Mouse (Mus musculus): ENCODE measurements around the gene Parp6. TPM values are rescaled to one million over a fixed set of nuclear protein-coding genes. Genes with fewer than 3 reads are reported as not detected.
A peak's percentile ranks its signal among the peaks of the same experiment; 100 is the strongest.

Gene Parp6
- polyA plus RNA-seq, 1 experiment from 2014 or later = 153 TPM

DNA sequence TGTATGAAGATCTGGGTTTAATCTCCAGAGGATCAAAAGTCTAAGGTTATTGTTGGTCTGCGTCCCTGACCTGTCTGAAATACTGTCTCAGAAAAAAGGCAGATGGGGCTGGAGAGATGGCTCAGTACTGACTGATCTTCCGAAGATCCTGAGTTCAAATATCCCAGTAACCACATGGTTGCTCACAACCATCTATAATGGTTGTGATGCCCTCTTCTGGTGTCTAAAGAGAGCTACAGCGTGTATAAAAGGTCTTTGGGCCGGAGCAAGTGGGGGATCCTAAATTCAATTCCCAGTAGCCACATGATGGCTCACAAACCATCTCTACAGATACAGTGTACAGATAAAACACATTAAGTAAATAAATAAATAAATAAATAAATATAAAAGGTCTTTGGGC is 52.1 kb downstream of the Parp6 start:
- Histone ChIP-seq H3K4me3 (no peak overlapping the region), H3K4me1 (peaks cover under 1% of the 10 kb centered on the region; the same call in 1 of the 2 replicates), H3K4me2 (replicated peaks) (no peak overlapping the region), H3K27me3 (replicated peaks) (no peaks in the 10 kb centered on the region), H3K36me3 (peaks cover 97% of the 10 kb centered on the region), H3K27ac (no peak overlapping the region), H3K9me3 (no peaks in the 10 kb centered on the region), H3K9ac (no peak overlapping the region)
- ATAC-seq (ENCODE audit: low FRiP score, low read depth) = no peak
- whole genome bisulfite sequencing = 84% methylated on average over 4 of the region's 4 CpGs

DNA sequence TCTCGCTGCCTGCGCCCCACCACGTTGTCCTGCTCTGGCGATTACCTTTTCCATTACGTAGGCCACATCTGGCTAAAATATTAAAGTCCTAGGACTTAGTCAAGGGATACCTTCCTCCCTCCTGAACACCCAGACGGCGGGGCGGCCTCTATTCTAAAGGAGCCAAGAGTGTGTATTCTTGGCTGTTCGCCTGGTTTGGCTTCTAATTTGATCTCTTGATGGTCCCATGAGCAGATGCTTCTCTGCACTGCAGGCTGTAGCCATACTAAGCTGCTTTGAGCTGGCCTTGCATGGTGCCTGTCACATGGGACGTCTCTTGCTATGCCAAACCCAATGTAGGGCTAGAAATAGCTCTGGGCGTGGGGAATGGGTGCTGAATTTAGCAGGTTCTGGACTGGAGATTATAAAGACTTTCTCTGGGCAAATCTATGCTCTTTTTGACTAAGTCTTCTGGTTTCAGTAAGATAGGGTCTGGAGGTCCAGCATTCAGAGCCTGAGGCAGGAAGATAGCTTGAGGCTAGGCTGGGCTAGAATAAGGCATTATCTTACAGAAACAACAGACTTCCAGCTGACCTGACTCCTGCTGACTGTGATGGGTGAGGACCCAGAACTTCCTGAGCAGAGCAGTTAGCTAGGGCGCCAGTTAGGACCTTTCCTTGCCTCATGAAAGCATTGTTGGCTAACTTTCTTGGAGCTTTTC is 55.3 kb downstream of the Parp6 start:
- 91% methylated on average over 12 of the region's 12 CpGs for WGBS
- Histone ChIP-seq H3K27me3 (replicated peaks) (no peaks in the 10 kb centered on the region), H3K9me3 (no peaks in the 10 kb centered on the region), H3K4me2 (replicated peaks) (no peak overlapping the region), H3K9ac (no peak overlapping the region), H3K4me3 (no peak overlapping the region), H3K36me3 (peaks cover 98% of the 10 kb centered on the region), H3K4me1 (no peaks in the 10 kb centered on the region), H3K27ac (no peak overlapping the region)
- ATAC-seq (ENCODE audit: low FRiP score, low read depth) = no peak

DNA sequence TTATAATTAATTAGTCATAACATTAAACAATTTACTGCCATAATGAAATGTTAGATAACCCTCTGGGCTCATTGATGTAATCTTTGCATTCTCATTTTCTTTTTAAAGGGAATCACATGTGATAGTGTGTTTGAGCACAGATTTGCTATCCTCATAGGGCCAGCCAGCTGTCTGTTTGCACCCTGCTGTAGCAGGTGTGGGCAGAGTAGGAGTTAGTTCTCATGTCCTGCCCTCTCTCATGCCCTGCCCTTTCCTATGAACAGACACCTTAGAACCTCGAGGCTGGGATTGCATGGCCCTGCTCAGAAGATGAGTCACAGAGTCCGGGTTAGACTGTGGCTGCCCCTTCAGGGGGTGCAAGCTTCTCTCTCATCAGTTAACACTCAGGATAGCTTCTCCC is 56.3 kb downstream of the Parp6 start:
- no peak for ATAC-seq (ENCODE audit: low FRiP score, low read depth)
- no peak overlapping the region for H3K4me3 ChIP-seq
- no peak overlapping the region for H3K27ac ChIP-seq
- WGBS = 84% methylated on average over 2 of the region's 2 CpGs
- H3K4me2 ChIP-seq (replicated peaks) = no peak overlapping the region
- no peaks in the 10 kb centered on the region for H3K27me3 ChIP-seq (replicated peaks)
- H3K36me3 ChIP-seq = peaks cover 98% of the 10 kb centered on the region
- H3K4me1 ChIP-seq = no peaks in the 10 kb centered on the region
- H3K9me3 ChIP-seq = no peaks in the 10 kb centered on the region
- no peak overlapping the region for H3K9ac ChIP-seq

DNA sequence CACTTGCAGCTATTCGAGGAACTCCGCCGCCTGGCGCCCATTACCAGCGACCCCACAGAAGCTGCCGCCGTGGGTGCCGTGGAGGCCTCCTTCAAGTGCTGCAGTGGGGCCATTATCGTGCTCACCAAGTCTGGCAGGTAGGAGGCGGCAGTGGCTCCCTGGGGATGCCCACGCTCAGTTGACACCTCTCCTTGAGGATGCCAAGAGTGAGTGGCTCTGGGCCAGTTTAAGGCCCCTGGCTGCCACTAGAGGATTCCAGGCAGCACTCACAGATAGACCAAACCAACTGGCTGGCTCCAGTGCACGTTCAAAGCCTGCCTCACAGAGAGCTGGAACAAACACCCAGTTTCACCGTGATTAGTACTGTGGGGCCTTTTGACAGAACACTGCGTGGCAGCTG is 58.5 kb downstream of the Parp6 start:
- ATAC-seq (ENCODE audit: low FRiP score, low read depth) = no peak
- Histone ChIP-seq H3K4me3 (no peak overlapping the region), H3K27me3 (replicated peaks) (peaks cover 2% of the 10 kb centered on the region), H3K9me3 (no peaks in the 10 kb centered on the region), H3K27ac (no peak overlapping the region), H3K36me3 (peaks cover 89% of the 10 kb centered on the region), H3K9ac (no peak overlapping the region), H3K4me1 (peaks cover 6% of the 10 kb centered on the region), H3K4me2 (replicated peaks) (no peak overlapping the region)
- 89% methylated on average over 14 of the region's 14 CpGs for WGBS

DNA sequence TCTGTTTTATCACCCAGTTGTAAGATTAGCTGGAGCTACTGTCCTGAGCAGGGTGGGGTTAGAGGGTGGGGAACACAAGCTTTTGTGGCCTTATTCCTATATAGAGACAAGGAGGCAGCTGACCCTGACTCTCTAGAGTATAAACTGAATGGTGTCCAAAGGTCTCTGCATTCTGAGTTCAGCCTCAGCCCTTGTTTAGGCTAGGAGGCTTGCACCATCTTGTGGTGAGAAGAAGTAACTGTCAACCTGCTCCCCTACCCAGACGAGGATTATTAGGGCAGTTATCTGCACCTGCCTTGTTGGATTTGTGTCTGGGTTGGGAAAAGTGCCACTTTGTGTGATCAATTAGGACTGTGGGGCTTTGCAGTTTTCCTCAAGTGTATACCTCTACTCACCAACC is 61.2 kb downstream of the Parp6 start:
- Histone ChIP-seq H3K36me3 (peaks cover 62% of the 10 kb centered on the region), H3K9me3 (no peaks in the 10 kb centered on the region), H3K27me3 (replicated peaks) (peaks cover 11% of the 10 kb centered on the region), H3K4me1 (peaks cover 8% of the 10 kb centered on the region), H3K9ac (no peak overlapping the region), H3K4me3 (no peak overlapping the region), H3K27ac (no peak overlapping the region), H3K4me2 (replicated peaks) (no peak overlapping the region)
- no peak for ATAC-seq (ENCODE audit: low FRiP score, low read depth)
- 28% methylated on average over 1 of the region's 1 CpGs for WGBS

DNA sequence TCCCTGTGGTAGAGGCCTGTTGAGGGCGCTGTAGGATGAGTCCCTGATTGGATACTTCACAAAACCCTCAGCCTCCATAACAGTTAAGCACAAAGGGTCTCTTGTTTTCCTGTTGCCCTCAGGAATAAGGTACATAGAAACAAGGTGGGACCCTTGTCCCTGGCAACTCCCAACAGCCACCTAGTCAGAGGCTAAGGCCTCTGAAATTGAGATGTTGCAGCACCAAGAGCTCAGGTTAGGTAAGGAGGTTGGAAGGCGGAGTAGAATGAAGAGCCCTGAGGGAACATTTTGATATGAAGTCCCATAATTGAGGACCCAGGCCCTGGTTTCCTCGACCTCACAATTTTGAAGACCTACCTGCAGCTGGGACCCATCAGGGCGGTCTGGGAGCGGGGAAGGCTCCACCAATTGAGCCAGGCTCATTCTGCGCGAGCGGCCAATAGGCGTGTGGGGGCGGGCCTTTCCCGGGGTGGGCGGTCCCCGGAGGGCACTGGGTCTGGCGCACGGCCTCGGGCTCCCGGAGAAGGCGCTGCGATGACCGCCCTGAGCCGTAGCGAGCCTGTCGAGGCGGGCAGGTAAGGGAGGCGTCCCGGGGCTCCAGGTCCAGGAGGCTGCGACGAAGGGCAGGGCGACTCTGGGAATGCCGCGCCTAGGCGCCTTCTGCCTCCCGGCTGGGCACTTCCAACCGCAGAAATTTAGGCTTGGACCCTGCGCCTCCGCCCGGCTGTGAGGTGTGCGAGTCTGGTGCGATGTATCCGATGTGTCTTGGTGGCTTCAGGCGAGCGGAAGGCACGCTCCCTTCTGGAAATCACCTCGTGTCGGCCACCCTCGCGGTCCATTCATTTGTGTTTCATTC is 62.8 kb downstream of the Parp6 start, which contains the start of gene Gramd2:
Gene Gramd2, plus strand, starts transcription at position 467 of the 856 bp plus-strand sequence.
- peak; percentile 95 for ATAC-seq (ENCODE audit: low FRiP score, low read depth)
- Histone ChIP-seq H3K36me3 (peaks cover 47% of the 10 kb centered on the region), H3K4me1 (peaks cover 8% of the 10 kb centered on the region), H3K4me3 (peak within 1 kb of the TSS; percentile 42), H3K4me2 (replicated peaks) (peak within 1 kb of the TSS; percentile 94), H3K9ac (peak within 1 kb of the TSS; percentile 54), H3K9me3 (no peaks in the 10 kb centered on the region), H3K27me3 (replicated peaks) (peaks cover 11% of the 10 kb centered on the region), H3K27ac (no peak within 1 kb of the TSS)
- under 1% methylated on average over 47 of the region's 47 CpGs for WGBS

DNA sequence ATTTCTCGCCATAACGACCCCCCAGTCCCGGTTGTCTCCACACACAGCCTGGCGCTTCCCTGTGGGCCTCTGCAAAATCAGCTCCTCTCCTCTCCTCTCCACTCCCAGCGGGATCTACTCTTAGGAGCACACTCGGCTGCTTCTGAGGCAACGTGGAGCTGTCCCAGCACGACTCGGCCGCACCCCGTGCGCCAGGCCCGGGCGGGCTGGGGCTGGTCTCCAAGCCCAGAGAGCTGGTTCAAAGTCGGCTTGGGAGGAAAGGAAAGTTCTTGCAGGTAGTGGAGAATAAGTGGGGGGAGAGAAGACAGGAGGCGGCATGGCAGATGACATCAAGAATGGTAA is 63.4 kb downstream of the Parp6 start:
- Histone ChIP-seq H3K9me3 (no peaks in the 10 kb centered on the region), H3K4me3 (peak overlapping the region; percentile 42), H3K27me3 (replicated peaks) (peaks cover 11% of the 10 kb centered on the region), H3K4me1 (peaks cover 8% of the 10 kb centered on the region), H3K9ac (peak overlapping the region; percentile 54), H3K36me3 (peaks cover 41% of the 10 kb centered on the region), H3K27ac (no peak overlapping the region), H3K4me2 (replicated peaks) (peak overlapping the region; percentile 94)
- WGBS = 10% methylated on average over 16 of the region's 16 CpGs
- peak; percentile 24; the same call in 1 of the 2 replicates for ATAC-seq (ENCODE audit: low FRiP score, low read depth)

DNA sequence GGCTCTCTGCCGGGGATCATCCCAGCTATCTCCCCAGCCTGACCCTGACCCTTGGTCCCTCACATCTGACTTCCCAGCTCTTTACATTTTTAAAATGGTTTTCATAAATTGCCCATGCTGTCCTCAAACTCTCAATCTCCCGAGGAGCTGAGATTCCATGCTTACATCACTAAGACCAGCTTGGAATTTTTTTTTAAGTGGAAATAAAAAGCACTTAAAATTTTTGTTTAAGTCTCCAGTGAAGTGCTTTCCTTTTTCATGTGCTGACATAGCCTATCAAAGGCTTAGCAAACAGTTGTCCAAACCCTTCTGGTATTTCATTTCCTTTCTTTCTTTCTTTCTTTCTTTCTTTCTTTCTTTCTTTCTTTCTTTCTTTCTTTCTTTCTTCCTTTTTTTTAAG is 66.9 kb downstream of the Parp6 start:
- Histone ChIP-seq H3K9ac (no peak overlapping the region), H3K4me3 (no peak overlapping the region), H3K4me2 (replicated peaks) (no peak overlapping the region), H3K27me3 (replicated peaks) (peaks cover 11% of the 10 kb centered on the region), H3K4me1 (peaks cover 8% of the 10 kb centered on the region), H3K9me3 (no peaks in the 10 kb centered on the region), H3K36me3 (peaks cover 7% of the 10 kb centered on the region), H3K27ac (no peak overlapping the region)
- ATAC-seq (ENCODE audit: low FRiP score, low read depth) = no peak
- WGBS = 84% methylated on average over 2 of the region's 2 CpGs

DNA sequence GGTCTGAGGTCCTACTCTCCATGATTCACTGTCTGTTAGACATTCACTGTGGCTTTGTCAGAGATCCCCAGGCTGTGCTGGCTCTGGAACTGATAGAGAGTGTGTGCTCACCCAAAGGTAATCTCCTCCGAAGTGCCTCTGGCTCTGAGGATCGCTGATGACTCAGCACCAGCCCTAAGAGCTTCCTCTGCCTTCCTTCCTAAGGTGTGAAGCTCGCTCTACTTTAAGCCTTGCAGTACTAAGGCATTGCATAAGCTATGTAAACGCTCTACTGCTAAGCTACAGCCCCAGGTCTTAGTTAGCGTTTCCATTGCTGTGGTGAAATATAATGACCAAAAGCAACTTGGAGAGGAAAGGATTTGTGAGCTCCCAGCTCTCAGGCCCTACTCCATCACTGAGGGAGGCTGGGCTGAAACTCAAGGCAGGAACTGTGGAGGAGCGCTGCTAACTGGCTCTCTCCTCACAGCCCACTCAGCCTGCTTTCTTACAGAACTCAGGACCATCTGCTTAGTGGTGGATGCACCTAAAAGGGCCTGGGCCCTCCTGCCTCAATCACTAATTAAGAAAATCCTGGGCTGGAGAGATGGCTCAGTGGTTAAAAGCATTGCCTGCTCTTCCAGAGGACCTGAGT is 70.4 kb downstream of the Parp6 start:
- Histone ChIP-seq H3K9me3 (no peaks in the 10 kb centered on the region), H3K27me3 (replicated peaks) (0 out of 2 replicates have a peak, but pooled peaks cover 2% of the 10 kb centered on the region), H3K4me2 (replicated peaks) (no peak overlapping the region), H3K27ac (no peak overlapping the region), H3K36me3 (no peaks in the 10 kb centered on the region), H3K4me3 (no peak overlapping the region), H3K4me1 (peaks cover 9% of the 10 kb centered on the region), H3K9ac (no peak overlapping the region)
- no peak for ATAC-seq (ENCODE audit: low FRiP score, low read depth)
- 46% methylated on average over 6 of the region's 6 CpGs for WGBS

DNA sequence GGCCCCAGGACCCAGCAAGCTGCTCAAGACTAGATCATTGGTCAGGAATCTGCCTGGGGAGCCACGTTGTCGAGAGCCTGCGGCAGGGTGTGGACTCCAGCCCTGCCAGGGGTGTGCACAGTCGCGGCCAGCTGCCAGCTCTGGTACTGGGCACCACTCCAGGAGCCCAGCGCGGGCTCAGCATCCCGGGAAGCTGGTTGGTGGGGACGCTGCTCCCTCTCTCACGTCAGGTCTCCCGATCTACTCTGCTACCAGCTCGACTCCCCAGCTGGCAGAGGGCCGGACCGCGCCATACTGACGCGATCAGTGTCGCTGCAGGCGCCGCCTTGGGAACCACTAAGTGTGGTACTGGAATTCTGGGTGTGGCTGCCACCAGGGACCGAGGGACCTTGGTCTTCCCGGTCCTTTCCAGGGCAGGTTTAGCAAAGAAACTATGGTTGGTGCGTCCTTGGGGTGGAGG is 74.6 kb downstream of the Parp6 start:
- H3K4me1 ChIP-seq = peaks cover 9% of the 10 kb centered on the region
- peak; percentile 85 for ATAC-seq (ENCODE audit: low FRiP score, low read depth)
- H3K27ac ChIP-seq = no peak overlapping the region
- 0 out of 2 replicates have a peak overlapping the region, but pooled peaks have one; percentile 17 for H3K9ac ChIP-seq
- H3K9me3 ChIP-seq = no peaks in the 10 kb centered on the region
- 4% methylated on average over 23 of the region's 23 CpGs for WGBS
- peak overlapping the region; percentile 60 for H3K4me2 ChIP-seq (replicated peaks)
- H3K27me3 ChIP-seq (replicated peaks) = 0 out of 2 replicates have a peak, but pooled peaks cover 2% of the 10 kb centered on the region
- H3K36me3 ChIP-seq = no peaks in the 10 kb centered on the region
- peak overlapping the region; percentile 26; the same call in 1 of the 2 replicates for H3K4me3 ChIP-seq

DNA sequence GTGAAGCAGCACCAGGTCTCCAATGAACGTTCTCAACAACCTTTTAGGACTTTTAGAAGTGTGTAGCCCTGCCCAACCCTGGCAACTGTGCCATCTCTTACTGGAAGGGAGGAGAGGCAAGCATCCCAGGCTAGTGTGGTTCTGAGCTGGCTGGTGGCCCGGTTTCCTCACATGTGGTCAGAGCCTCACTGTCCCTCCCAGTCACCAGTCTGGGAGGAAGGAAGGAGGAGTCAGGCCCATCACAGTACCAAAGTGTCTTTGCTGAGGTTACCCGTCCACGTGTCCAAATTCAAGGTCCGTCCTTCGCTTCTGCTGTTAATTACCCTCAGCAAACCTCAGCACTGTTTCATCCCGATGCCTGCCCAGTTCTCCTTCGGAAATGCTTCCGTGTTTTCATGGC is 75.1 kb downstream of the Parp6 start:
- Histone ChIP-seq H3K36me3 (no peaks in the 10 kb centered on the region), H3K9ac (no peak overlapping the region), H3K27ac (no peak overlapping the region), H3K27me3 (replicated peaks) (0 out of 2 replicates have a peak, but pooled peaks cover 2% of the 10 kb centered on the region), H3K4me1 (peaks cover 9% of the 10 kb centered on the region), H3K4me3 (peak overlapping the region; percentile 26; the same call in 1 of the 2 replicates), H3K9me3 (no peaks in the 10 kb centered on the region), H3K4me2 (replicated peaks) (peak overlapping the region; percentile 60)
- WGBS = 33% methylated on average over 9 of the region's 9 CpGs
- peak; percentile 25; the same call in 1 of the 2 replicates for ATAC-seq (ENCODE audit: low FRiP score, low read depth)

All from neural tube, embryonic 12.5 days (tissue).